Mouse (Mus musculus) urinary bladder, adult 18-20 months (tissue): Measurements from ENCODE around the gene Tfam.

Experiments
- DNase-seq, 2 experiments: peaks; one replicate each; pipeline ENCODE4 v3.0.0; 2022; ENCODE audit warnings: low spot score in 2 of 2, mixed read lengths in 2 of 2

Gene Tfam

GRCm38 (mm10) chr10:71225894-71226293, 12.2 kb downstream of the Tfam start:
- DNase-seq, result peak; percentile 60 to 82

GRCm38 (mm10) chr10:71223101-71223500, 15.0 kb downstream of the Tfam start:
- DNase-seq, result no peak

GRCm38 (mm10) chr10:71222639-71223038, 15.4 kb downstream of the Tfam start:
- DNase-seq, result no peak

GRCm38 (mm10) chr10:71218228-71218892, 19.7 kb downstream of the Tfam start:
- peak; percentile 48 to 59 for DNase-seq

GRCm38 (mm10) chr10:71215996-71216395, 22.1 kb downstream of the Tfam start:
- DNase-seq, result no peak

GRCm38 (mm10) chr10:71201512-71201911, 36.6 kb downstream of the Tfam start:
- no peak for DNase-seq

- no peak for DNase-seq
These were observed 37.1 kb downstream of the Tfam start for GRCm38 (mm10) chr10:71200964-71201363.

- peak in 1 of 2 experiments; percentile 28 for DNase-seq
These were observed 39.4 kb downstream of the Tfam start for GRCm38 (mm10) chr10:71198676-71199075.

GRCm38 (mm10) chr10:71197036-71197785, 40.9 kb downstream of the Tfam start:
- no peak for DNase-seq

GRCm38 (mm10) chr10:71195501-71195900, 42.6 kb downstream of the Tfam start:
- DNase-seq, result no peak

- DNase-seq, result no peak
These were observed 43.4 kb downstream of the Tfam start for GRCm38 (mm10) chr10:71194713-71195112.

- no peak for DNase-seq
These were observed 44.8 kb downstream of the Tfam start for GRCm38 (mm10) chr10:71193319-71193718.

GRCm38 (mm10) chr10:71192886-71193285, 45.2 kb downstream of the Tfam start:
- DNase-seq, result peak in 1 of 2 experiments; percentile 50

GRCm38 (mm10) chr10:71188681-71189080, 49.4 kb downstream of the Tfam start:
- DNase-seq, result no peak

- no peak for DNase-seq
These were observed 53.0 kb downstream of the Tfam start for GRCm38 (mm10) chr10:71185059-71185458.

- DNase-seq, result no peak
These were observed 54.6 kb downstream of the Tfam start for GRCm38 (mm10) chr10:71183339-71184031.

GRCm38 (mm10) chr10:71181931-71182330, 56.1 kb downstream of the Tfam start:
- no peak for DNase-seq

- no peak for DNase-seq
These were observed 57.0 kb downstream of the Tfam start for GRCm38 (mm10) chr10:71181091-71181490.

- DNase-seq, result no peak
These were observed 58.0 kb downstream of the Tfam start for GRCm38 (mm10) chr10:71180057-71180456.

GRCm38 (mm10) chr10:71177201-71177600, 60.9 kb downstream of the Tfam start:
- DNase-seq, result no peak

- DNase-seq, result no peak
These were observed 61.7 kb downstream of the Tfam start for GRCm38 (mm10) chr10:71176341-71176740.
